Mouse (Mus musculus) monocyte, adult 2 months (primary cell): ENCODE measurements around the gene Dnajb5.
A peak's percentile ranks its signal among the peaks of the same experiment; 100 is the strongest.

Source experiments
- DNase-seq, 2 experiments: peaks; one replicate each; pipeline ENCODE4 v3.0.0; 2022; ENCODE audit warnings: low spot score in 2 of 2, low read depth in 1 of 2

Gene Dnajb5

DNA sequence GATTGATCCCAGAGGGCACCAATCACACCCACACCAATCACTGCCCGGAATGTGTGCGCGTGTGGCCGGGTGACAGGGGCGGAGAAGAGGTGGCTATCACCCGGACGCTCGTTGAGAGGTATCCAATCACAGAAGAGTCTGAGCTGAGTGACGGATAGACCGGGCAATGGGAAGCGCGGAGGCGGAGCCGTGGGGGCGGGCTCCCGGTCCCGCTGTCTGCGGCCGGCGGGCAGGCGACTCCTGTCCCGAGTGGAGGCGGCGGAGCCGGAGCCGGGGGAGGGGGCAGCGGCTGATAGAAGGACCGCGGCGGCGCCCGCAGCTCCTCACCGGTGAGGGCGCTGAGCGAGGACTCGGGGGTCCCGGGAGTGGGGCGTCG lies at the start of gene Dnajb5:
TSS of gene Dnajb5 (plus strand) at position 139 of the 376 bp plus-strand sequence.
- DNase-seq = peak; percentile 88 to 97

DNA sequence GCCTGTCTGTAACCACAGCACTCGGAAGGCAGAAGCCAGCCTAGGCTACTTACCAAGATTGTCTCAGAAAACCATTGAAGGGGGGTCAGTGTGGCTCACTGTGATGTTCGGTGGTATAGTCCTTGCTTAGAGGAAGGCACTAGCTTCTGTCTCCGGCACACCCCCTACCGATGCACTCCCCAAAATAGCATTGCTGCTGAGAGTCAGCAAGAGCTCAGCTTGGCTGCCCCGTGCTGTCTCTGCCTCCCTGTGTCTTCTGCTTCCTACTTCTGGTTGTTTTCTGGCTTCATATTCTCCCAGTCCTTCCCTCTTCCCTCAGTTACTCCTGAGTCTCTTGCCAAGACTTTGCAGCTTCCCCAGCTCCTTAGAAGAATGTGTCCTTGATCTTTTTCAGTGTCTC lies 48.7 kb upstream of the Dnajb5 start:
- no peak for DNase-seq

DNA sequence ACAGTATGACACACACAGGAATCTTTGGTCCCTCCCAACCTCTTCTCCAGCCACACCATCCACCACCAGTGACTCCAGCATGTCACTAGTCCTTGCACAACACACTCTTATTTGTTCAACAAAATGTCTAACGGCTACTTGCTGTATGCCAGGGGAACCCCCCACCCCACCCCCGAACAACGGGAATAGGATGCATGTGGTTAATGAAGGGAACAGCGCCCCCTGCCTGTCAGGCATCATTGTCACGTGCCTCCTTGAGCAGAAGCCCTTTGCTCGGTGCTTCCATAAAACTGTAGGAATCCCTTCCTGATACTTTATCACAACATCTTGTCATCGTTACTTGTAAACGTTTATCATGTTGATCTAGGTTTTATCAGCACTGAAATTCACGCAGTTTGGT lies 47.4 kb upstream of the Dnajb5 start:
- no peak for DNase-seq

DNA sequence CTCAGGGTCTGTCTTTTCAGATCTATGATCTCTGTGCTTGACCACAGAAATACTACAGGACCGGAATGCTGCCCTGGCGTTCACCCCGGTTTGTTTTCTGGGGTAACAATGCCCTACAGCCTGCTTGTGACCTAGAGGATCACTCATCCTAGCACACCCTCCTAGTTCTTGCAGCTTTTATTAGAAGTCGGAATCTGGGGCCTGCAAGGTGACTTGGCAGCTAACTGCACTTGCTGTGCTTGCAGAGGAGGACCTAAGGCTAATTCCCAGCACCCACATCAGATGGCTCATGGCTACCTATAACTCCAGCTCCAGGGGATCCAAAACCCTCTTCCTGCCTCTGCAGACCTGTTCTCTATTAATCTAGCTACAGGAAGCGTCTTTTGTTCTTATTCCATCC lies 46.9 kb upstream of the Dnajb5 start:
- no peak for DNase-seq

DNA sequence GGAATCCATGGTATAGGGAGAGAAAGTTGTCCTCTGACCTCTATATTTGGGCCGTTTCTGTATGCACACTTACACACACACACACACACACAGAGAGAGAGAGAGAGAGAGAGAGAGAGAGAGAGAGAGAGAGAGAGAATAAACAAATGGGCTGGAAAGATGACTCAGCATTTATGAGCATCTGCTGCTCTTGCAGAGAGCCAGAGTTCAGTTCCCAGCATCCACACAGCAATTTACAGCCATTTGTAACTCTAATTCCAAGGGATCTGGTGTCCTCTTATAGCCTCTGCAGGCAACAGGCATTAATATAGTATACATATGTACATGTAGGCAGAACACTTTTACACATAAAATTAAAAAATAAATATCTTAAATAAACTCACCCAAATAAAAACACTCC lies 45.7 kb upstream of the Dnajb5 start:
- DNase-seq = no peak

DNA sequence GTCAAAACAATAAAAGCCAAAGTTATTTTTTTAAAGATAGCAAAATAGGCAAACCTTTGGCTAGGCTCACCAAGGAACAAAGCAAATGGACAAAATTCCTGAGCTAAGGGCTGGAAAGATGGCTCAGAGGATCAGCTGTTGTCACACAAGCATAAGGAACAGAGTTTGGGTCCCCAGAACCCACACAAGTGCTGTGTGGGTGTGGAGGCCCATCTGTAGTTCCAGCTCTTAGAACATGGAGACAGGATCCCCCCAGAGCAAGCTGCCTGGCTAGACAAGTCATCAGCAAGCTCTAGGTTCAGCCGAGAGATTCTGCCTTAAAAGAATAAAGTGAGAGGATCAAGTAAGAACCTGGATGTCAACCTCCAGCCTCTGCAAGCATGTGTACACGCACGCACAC lies 45.1 kb upstream of the Dnajb5 start:
- DNase-seq = no peak

DNA sequence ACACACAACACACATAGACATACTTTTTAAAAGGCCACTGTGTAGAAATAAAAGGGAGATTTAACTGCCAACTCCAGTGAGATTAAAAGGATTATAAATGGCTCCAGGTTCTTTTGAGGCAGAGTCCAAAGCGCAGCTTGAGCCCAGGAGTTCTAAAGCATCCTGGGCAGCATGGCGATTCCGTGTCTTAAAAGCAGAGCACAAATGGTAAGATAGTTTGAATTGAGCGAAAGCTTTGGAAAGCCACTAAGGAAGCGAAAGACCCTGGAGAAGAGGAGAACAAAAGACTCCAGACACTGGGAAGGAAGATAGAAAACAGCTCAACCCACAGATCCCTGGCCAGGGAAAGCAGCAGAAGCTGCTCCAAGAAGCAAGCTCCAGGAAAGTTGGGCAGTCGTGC lies 44.6 kb upstream of the Dnajb5 start:
- DNase-seq = no peak

DNA sequence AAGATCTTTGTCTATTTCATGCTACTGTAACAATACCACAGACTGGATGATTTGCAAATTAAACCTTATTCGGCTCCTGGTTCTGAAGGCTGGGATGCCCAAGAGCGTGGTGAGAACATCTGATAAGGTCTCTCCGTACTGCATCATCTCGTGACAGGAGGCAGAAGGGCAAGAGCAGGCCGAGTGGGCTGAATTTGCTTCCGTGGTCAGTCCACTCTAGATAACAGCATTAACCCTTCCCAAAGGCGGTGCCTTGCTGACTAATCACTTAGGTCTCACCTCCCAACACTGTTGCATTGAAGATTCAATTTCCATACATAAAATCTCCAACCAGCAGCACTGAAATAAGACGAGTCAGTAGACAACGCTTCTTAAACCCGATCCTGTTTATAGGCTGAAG lies 36.2 kb upstream of the Dnajb5 start:
- no peak for DNase-seq

DNA sequence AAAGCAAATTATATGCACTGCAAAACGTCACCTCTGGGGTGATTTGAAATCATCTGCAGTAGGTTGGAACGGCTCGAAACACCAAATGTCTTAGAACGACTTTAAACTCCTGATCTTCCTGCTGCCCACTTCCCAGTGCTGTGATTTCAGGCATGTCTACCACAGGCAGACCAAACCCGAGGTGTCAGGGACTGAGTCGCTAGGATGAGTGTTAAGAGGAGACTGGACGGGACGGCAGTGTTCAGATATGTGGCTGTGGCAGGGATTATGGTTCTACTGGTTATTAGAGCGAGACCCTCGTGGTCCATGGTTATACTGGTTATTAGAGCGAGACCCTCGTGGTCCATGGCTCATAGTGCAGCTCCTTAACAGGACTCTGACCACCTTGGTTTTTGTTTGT lies 34.3 kb upstream of the Dnajb5 start:
- DNase-seq = no peak

DNA sequence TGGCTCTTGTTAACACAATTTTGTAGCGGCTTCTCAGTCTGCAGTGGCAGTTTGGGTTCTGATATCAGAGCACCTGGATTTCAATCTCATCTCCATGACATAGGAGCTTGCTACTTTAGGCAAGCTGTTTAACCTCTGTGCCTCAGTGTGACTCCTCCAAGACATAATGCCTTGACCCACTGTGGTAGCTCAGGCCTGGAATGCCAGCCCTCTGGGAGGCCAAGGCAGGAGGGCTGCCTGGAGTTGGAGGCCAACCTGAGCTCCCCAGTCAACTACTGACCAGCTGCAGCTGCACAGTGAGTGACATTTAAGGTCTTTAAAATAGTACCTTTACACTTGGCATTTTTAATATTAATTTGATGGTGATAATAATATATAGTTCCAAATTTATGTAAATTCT lies 33.6 kb upstream of the Dnajb5 start:
- DNase-seq = no peak

DNA sequence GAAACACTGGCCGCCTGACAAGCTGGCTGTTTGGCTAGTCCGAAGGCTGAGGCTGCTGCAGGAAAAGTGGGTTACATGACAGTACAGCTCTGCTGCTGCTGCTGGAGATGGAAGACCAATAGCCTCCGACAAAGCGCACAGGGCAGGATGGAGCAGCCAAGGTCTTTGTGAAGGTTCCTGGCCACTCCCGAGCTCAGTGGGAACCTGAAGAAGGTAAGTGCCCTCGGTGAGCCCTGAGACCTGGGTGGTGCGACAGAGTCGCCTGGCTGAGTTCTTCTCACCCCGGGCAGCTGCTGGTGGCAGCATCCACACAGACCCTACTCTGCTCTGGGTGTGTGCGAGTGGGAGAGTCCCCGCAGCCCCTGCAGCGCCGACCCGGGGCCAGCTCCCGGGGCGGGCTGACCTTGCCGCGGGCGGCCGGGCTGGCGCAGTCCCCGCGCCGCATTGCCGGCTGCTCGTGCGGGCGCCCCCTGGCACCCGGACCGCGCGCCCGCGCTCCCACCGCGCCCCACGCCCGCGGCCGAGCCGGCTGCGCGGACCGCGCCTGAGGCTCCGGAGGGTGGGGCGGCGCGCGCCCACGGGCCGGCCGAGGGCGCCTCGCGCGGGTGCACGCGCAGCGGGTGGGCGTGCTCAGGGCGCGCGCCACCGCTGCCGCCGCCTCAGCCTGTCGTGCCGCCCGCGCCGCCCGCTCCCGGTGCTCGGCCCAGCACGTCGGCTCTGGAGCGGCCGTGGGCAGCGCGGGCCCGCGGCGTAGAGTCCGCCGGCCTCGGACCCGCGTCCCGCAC lies 32.8 kb upstream of the Dnajb5 start, which contains the start of gene Phf24:
TSS of gene Phf24 (plus strand) at position 44 of the 785 bp plus-strand sequence.
- no peak for DNase-seq

DNA sequence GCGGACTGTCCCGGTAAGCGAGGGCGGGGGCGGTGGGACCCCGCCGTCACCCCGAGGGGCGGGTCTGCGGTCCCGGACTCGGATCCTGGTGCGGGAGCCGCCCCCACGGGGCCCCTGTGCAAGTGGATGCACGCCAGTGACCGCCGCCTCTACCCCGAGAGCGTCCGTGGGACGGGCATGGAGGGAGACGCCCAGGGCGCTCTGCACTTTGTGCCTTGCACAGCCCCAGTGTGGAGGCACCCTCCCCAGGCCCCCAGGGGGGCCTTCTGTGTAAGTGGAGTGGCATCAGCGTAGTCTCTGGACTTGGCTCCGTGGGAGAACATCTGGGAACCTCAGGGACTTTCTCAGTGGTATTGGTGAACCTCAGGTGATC lies 32.2 kb upstream of the Dnajb5 start:
- no peak for DNase-seq

DNA sequence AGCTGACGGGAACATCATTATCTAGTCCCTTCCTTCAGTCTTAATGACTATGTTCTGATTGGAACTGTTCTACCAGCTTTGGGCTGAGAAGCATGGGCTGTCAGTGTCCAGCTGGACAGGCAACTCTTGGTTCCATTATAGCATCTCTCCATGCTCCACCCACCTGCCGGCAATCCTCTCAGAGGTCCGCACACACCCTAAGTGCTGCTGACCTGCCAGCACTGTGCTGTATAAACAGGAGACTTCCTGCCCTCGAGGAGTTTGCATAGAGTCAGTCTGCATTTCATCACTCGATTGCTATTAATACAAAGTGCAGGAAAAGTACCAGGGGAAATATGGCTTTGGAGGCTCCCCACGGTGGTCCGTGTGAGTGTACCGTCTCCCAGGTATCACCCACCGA lies 28.9 kb upstream of the Dnajb5 start:
- no peak for DNase-seq

DNA sequence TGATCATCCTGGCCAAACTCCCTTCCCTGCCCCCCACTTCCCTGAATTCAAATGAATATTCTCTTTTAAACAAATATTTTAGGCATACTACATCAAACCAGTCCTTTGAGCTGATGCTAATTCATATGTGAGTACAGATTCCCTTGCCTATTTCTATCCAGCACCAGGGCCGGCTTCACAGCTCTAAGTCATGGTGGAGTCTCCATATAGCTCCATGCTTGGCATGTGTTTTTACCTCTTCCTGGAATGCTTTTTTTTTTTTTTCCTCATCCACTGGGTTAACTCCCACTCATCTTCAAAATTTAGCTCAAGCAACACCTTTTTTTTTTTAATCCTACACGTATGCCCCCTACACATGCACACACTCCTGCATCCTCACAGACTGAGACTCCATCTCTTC lies 28.1 kb upstream of the Dnajb5 start:
- no peak for DNase-seq

DNA sequence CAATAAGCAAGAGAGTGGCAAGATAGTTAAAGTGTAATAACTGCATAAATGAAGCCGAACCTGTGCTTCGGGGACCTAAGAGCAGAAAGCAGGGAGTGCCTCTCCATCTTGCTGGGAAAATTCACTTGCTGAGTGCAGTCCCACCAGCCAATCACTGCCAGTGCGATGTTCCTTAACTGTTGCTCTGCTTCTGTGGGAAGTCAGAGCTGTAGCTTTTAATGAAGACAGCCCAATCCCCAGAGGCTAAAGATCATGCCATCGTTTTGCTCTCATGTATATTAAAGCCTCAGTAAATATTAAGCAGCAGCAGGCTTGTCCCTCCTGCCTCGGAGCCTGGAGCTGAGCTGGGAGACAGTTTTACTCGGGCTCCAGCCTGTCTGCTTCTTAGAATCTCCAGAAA lies 27.6 kb upstream of the Dnajb5 start:
- DNase-seq = no peak

DNA sequence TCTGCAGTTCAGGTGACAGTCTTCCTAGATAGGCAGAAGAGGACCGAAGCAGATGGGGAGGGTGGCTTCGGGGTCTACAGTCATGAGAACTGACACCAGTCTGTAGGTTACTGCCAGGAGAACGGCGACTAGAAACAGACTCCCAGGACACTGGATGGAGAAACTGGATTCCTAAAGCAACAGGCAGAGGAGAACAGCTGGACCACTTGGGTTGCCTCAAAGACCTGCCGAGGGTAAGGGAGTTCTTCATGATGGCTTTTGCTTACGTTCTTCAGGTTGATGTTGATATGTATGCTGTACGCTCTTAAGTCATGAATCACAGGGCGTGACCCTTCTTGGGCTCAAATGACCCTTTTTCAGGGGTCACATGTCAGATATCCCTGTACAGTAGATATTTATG lies 27.2 kb upstream of the Dnajb5 start:
- DNase-seq = no peak

DNA sequence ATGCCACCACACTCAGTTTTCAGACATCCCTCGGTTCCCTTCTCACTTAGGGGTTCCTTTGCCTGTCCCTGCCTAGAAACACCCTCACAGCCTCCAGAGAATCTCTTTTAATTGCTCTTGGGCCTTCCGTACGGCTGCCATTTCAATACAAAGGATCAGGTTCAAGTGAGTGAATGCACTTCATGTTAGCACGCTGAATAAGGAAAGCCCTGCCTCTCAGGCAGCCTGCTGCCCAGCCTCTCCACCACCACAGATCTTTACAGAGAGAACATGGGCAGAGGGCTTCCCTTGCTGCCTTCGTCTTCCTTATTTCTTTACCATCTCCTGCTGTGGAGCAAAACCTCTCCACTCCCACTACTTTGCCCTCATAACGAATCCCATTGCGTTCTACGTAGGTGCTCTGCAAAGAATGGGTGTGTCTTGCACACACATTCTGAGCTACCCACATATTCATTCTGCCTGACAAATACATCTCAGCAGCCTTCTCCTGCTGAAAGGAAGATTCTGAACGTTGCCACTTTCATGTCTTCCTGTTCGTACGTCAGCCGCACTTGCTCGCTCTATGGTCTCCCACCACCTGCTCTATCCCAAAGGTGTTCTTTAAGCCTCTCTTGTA lies 25.4 kb upstream of the Dnajb5 start:
- no peak for DNase-seq

DNA sequence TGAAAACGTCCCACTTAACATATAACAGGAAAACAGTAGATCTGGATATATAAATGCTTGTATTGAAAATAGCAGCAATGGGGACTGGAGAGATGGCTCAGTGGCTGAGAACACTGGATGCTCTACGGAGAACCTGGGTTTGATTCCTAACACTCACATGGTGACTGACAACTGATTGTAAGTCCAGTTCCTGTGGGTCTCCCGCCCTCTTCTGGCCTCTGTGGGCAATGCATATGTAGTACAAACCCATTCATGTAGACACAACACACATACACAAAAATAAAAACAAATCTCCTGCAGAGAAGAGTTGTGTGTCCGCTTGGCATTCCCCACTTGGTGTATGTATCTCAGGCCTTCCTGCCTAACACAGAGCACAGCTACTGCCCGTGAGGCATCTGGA lies 21.4 kb upstream of the Dnajb5 start:
- DNase-seq = no peak

DNA sequence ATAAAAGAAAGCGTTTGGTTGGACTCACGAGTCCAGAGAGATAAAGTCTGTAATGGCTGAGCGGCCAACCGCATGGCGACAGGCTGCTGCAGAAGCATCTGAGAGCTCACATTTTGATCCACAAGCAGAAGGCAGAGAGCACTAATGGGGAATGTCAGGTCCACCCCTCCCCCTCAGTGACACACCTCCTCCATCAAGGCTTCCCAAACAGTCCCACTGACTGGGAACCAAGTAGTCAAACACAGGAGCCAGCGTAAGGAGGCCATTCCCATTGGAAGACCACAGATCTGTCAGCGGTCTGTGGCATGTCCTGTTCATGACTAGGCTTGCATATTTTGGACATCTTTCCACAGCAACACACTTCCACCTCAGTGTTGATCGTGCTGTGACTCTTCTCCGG lies 20.7 kb upstream of the Dnajb5 start:
- no peak for DNase-seq

DNA sequence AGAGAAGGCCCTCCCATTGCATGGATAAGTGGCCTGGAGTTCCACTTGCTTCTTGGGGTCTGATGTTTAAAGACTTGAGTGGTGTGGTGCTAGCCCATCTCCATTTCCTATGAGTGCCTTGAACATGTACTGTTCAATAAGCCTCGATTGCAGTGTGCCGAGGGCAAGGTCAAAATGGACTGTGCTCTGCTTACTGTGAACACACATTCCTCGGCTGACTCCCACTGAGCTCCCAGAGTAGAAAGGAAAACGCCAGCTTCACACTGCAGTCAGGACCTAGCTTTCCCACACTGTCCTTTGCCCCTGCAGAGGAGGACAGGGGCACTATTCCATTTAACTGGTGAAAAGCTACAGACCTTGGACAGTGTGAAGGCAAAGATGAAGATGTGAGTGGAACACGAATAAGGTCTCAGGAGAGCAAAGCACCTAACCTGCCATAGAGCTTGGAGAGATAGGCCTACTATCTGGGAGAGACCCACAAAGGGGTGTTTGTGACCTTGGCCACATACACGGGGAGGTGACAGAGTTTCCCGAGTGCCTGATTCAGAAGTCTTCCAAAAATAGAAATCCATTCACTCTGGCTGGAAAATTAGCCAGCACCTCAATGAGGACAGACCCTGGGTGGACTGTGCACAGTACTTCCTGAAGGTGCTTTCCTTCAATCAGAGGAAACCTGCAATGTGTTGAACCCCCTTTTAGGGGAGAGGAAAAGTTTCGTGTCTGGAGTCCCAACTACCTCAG lies 17.2 kb upstream of the Dnajb5 start:
- DNase-seq = no peak

DNA sequence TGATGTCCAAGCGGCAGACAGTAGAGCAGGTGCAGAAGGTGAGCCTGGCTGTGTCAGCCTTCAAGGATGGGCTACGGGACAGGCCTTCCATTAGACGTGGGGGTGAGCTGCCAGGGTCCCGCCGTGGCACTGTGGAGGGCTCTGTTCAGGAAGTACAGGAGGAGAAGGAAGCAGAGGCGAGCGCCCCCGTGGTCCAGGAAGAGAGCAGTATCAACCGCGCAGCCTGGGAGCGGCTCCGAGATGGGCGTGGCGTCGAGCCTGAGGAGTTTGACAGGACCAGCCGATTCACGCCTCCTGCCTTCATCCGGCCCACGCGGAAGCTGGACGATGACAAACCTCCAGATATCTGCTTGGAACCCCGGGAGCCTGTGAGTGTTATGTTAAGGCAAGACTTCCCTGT lies 16.0 kb upstream of the Dnajb5 start:
- no peak for DNase-seq

DNA sequence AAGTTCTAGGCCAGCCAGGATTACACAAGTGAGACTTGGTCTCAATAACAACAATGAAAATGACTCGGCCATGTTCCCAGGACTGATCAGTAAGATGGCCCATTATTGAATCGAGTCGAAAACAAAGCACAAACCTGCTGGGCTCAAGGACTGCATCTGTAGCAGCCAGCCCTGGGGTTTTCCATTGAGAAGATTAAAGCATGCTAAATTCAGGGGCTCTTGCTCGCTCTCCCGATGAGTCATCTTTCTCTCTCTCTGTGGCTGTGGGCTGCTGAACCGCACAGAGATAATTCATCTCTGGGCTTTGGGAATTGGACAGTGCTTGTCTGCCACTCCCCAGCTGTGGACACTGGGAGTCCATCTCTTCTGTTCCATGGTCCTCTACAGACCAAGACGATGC lies 8.2 kb upstream of the Dnajb5 start:
- no peak for DNase-seq
